Mouse (Mus musculus) heart, postnatal 25 days (tissue): ENCODE results near the gene Smim11. TPM values are rescaled to one million over a fixed set of nuclear protein-coding genes. Genes with fewer than 3 reads are reported as not detected.

Experiments
- DNase-seq: peaks from one replicate; pipeline ENCODE4 v3.0.0; 2022; ENCODE audit warnings: low spot score
- intact Hi-C: fragments of 180-260 bp; cut with DNase I; formaldehyde crosslinking; loops from one replicate; pipeline ENCODE4 v1.15.1; 2025
- total RNA-seq, 2 experiments: library from RNA; stranded (reverse); gene quantifications; 2 replicates each; pipeline ENCODE4 v1.2.3; 2021

Smim11 gene
- total RNA-seq, 2 experiments from 2014 or later = 75.9 to 77.2 TPM

DNA sequence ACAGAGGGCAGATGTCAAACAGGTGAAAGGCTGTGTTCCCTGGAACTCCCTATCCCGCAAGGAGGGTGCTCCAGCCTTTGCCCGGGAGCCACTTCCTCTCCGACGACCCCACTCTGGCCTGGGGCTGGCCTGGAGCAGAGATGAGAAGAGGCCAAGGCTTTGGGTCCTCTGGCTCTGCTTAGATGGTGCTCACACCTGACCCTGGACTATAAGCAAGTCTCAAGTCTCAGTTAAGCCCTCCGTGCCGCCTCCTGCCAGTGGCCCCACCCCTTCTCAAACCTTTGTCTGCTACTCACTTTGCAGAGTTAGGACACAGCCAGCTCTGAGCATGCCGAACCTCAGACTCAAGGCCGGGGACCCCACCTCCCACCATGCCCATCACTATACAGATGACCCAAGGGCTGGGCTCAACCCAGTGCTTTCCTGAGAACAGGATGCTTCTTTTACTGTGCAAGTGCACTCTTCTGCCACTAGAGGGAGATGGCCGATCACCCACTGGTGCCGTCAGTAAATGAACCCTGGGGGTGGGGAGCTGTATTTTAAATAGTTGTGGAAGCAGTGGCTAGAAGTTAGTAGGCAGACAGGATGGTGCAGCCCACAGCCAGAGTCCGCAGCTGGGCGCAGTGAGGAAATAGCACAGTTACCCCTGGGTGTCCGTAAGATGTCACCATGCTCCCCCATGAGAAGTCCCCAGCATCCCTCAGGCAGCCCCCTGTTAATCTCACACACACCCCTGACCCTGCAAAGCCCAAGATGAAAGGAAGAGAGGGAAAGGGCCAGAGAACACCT lies 13.1 kb downstream of the Smim11 start:
- intact Hi-C loops = loop anchor here (2.0 kb wide), 2 partner anchors 23 to 147 kb away; no protein-coding TSS in a partner anchor
- DNase-seq = no peak

GRCm38 (mm10) chr16:92316049-92316738 lies 15.1 kb downstream of the Smim11 start:
- no peak for DNase-seq
- intact Hi-C loops = no loop called here

- intact Hi-C loops = no loop called here
- no peak for DNase-seq
Measured at GRCm38 (mm10) chr16:92319353-92320109, 18.4 kb downstream of the Smim11 start.

- intact Hi-C loops = no loop called here
- DNase-seq = no peak
Measured at GRCm38 (mm10) chr16:92320361-92320760, 19.3 kb downstream of the Smim11 start.

DNA sequence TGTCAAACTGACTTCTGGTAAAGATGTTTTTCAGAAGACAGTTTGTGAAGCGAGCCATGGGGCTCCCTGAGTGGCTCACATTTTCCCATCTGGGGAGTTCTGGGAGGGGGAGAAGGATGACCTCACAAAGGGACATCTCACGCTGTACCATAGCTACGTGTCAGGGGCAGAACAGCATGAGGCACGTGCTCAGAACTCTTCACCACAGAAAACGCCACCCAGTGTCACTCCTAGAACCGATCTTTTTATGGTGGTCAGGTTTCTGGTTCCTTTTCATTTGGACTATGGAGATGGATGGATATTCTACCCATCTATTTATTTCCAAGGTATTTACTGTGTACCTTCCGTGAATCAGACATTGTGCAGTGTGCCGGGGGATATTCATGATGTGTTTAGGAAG lies 20.3 kb downstream of the Smim11 start, which contains the start of gene Fam243:
TSS of gene Fam243 (minus strand) at position 101 of the 400 bp plus-strand sequence.
- DNase-seq = no peak
- intact Hi-C loops = no loop called here

DNA sequence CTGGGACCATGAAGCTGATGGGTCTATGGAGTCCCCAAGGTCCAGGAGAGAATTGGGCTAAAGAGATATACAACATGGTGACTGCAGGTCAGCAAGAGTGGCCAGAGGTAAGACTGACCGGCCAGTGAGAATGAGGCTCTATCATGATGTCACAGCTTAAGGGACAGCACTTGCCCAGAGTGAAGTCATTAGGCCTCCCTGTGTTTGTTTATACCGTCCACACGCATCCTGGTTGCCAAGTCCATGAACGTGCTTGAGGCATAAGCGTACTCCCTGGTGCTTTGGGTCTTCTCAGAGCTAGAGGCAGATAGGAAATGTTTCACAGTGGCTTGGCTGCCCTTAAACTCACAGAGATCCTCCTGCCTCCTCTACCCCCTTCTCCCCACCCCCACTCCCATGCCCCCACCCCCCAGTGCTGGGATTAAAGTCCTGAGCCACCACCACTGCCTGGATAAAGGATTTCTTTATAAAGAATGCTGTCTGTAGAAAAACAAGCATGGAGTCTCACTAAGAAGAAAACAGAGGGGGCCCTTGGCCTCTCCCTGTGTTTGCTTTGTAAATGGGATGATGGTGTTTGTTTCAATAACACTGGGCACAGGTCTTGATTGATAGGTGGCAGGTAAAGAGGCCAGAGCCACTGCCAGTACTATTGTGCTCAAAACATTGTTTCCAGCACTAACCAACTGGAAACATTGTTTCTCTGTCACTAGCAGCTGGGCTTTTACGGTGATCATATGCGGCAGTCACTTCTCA lies 23.4 kb downstream of the Smim11 start:
- DNase-seq = no peak
- intact Hi-C loops = no loop called here

DNA sequence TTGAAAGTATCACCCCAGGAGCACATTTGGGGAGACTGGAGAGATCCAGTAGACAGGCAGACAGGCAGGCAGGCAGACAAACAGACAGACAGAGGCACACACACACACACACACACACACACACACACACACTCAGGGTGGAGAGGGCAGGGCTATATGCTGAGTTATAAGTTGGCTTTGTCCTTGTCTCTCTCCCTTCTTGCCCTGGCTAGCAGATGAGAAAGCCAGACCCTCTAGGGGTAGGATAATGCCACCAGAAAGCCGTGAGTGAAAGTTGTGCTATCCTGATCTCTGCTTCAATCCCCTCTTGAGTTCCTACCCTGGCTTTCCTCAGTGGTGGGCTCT lies 23.9 kb downstream of the Smim11 start:
- DNase-seq = no peak
- intact Hi-C loops = no loop called here

- DNase-seq = no peak
- intact Hi-C loops = no loop called here
Measured at GRCm38 (mm10) chr16:92327911-92328310, 26.8 kb downstream of the Smim11 start.

GRCm38 (mm10) chr16:92330966-92331365 lies 29.9 kb downstream of the Smim11 start:
- intact Hi-C loops = no loop called here
- DNase-seq = no peak

DNA sequence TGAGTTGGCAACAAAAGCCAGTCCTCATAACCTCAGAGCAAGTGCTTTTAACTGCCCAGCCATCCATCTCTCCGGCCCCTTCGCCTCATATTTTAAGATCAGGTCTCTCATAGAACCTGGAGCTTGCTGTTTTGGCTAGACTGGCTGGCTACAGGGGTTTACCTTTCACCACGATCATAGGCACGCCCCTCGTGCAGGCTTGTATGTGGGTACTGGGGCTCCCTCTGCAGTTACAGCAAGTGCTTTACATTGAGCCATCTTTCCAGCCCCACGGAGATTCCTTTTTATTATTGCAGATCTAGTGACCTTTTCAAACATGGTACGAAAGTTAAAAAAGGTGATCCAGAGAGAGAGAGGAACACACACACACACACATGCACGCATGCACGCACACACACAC lies 33.5 kb downstream of the Smim11 start:
- intact Hi-C loops = no loop called here
- no peak for DNase-seq

- intact Hi-C loops = loop anchor here (2.0 kb wide), 1 partner anchor 21 kb away; no protein-coding TSS in a partner anchor
- DNase-seq = peak; percentile 25
Measured at GRCm38 (mm10) chr16:92336280-92336679, 35.2 kb downstream of the Smim11 start.

DNA sequence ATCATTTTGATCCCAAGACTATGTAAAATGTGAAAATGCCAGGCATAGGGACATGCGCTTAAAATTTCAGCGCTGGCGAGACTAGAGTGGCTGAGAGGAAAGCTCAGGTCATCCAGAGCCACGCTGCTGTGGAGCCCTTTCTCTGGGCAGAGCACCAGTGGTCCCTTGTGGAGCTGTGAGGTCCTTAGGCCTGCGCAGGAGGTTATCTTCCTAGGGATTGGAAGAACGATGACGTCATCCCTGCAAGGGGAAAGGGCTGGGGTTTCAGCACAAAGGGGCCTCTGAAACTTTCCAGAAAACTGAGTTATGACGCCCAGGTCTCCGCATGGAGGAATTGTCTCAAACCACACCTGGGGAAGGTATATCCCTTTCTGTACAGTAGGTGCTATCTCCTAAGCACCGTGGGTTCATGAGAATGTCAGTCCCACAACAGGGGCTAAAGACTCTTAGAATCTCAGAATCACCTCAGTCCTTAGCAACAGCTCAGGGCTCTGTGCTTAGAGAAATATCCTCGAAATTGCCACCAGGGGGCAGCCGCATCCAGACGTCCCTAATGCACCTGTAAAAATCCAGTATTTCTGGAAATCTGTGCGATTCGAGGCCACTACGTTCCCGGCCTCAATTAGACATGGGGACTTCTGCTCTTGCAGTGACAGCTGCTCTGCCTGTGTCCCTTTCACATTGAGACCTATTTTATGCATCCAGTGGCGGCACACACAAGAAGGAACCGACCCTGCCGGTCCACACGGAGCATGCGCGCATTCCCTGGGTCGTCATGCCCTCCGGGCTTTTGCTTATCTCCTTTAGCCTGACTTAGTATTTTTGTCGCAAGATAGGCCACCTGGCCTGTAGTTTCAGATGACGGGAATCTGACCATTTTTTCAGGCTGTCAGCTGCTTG lies 39.8 kb downstream of the Smim11 start:
- DNase-seq = no peak
- intact Hi-C loops = loop anchor here (1.0 to 2.0 kb wide), 4 partner anchors 44 to 146 kb away; no protein-coding TSS in a partner anchor

DNA sequence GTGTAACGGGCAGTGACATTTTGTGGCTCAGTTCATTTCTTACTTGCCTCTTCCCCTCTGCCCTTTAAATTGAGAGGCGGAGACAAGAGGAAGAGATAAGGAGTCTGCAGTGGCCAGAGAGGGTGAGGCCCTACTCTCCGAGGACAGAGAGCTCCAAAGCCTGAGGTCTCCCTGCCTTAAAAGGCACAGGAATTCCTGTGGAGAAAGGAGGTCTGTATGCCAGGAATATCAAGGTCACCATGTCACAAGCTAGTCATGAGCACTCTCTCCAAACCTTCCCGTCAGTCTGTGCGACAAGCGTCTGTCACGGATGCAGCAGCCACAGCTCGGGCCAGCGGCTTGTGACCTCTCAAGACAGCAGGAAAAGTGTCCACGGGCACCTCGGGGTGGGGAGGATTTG lies 44.1 kb downstream of the Smim11 start:
- DNase-seq = peak; percentile 20
- intact Hi-C loops = no loop called here

GRCm38 (mm10) chr16:92346297-92346916 lies 45.3 kb downstream of the Smim11 start:
- intact Hi-C loops = no loop called here
- DNase-seq = peak; percentile 9

DNA sequence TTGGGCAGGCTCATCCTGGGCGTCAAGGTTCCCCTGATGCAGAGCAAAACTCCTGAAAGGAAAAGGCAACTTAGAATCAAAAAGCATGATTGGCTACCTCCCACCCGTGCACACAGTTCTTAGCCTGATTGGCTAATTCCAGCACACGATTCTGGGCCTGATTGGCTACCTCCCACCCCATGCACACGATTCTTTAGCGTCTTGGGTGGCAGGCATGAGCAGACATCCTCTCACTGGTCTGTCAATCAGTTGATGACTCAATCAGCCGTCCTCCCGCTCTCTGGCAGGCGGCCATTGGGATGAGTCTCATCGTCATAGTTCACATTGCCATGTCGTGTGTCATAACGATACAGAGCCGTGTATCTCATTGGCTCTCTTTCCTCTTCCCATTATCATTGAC lies 47.9 kb downstream of the Smim11 start:
- no peak for DNase-seq

DNA sequence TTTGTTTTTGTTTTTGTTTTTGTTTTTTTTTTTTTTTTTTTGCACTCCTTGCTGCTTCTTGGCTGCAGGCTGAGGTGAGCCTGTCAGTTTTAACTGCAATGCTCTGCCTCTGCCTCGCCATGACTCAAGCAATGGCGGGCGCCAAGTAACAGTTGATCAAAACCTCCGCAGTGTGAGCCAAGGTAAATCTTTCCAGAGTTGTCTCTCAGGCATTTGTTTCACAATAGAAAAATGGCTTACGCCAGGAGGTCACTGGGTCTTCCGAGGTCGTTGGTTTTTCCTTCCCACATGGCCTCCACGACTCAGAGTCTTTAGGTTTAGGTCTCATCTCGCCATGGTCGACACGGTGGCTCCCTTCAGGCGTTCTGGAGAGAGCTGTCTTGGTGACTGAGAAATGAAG lies 52.2 kb downstream of the Smim11 start:
- DNase-seq = no peak
- intact Hi-C loops = no loop called here

More for the DNA sequence above, 47.9 kb downstream of the Smim11 start:
- intact Hi-C loops = no loop called here

GRCm38 (mm10) chr16:92353897-92354296 lies 52.8 kb downstream of the Smim11 start:
- intact Hi-C loops = no loop called here
- DNase-seq = no peak

GRCm38 (mm10) chr16:92355366-92355765 lies 54.3 kb downstream of the Smim11 start:
- intact Hi-C loops = no loop called here
- no peak for DNase-seq
